Mouse (Mus musculus) limb, embryonic 11.5 days (tissue): ENCODE data around the gene Gstt4. TPM values are rescaled to one million over a fixed set of nuclear protein-coding genes. Genes with fewer than 3 reads are reported as not detected.

ENCODE experiments used
- ATAC-seq: fragments of 200-750 bp; cut with Nextera tagmentation; 2 replicates; pipeline ENCODE4 v1.8.0; 2017; ENCODE audit warnings: low read depth; ENCODE audit not compliant: insufficient number of reproducible peaks, low FRiP score, low TSS enrichment
- DNase-seq: peaks from one replicate; pipeline ENCODE4 v3.0.0-alpha.2; 2015; ENCODE audit warnings: low spot score
- H3K27ac ChIP-seq: fragments of 300-500 bp; sonication (generic); replicated peaks from 2 replicates; pipeline ENCODE4 v1.5.1; 2014; ENCODE audit warnings: low read depth, mild to moderate bottlenecking, low read length
- H3K27me3 ChIP-seq: fragments of 300-500 bp; sonication (generic); 2 replicates; pipeline ENCODE4 v1.6.1; 2014; ENCODE audit warnings: mild to moderate bottlenecking, low read length, mixed read lengths; ENCODE audit not compliant: control insufficient read depth, insufficient read depth
- H3K36me3 ChIP-seq: fragments of 300-500 bp; sonication (generic); 2 replicates; pipeline ENCODE4 v1.6.1; 2014; ENCODE audit warnings: mild to moderate bottlenecking, low read length, moderate library complexity, mixed read lengths; ENCODE audit not compliant: control insufficient read depth, insufficient read depth
- H3K4me1 ChIP-seq: fragments of 300-500 bp; sonication (generic); 2 replicates; pipeline ENCODE4 v1.6.1; 2014; ENCODE audit warnings: low read length, mixed read lengths; ENCODE audit not compliant: control insufficient read depth, insufficient read depth
- H3K4me2 ChIP-seq: fragments of 300-500 bp; sonication (generic); 2 replicates; pipeline ENCODE4 v1.6.1; 2014; ENCODE audit warnings: low read depth, mild to moderate bottlenecking, moderate library complexity; ENCODE audit not compliant: severe bottlenecking
- H3K4me3 ChIP-seq: fragments of 300-500 bp; sonication (generic); 2 replicates; pipeline ENCODE4 v1.5.1; 2014; ENCODE audit warnings: low read depth, low read length
- H3K9ac ChIP-seq: fragments of 300-500 bp; sonication (generic); 2 replicates; pipeline ENCODE4 v1.6.1; 2014; ENCODE audit warnings: mild to moderate bottlenecking, low read length
- H3K9me3 ChIP-seq: fragments of 300-500 bp; sonication (generic); 2 replicates; pipeline ENCODE4 v1.6.1; 2016; ENCODE audit warnings: low read length; ENCODE audit not compliant: control insufficient read depth
- WGBS: fragments of 180-500 bp; shearing (Covaris S2); extraction: QIAGEN DNeasy Blood & Tissue Kit; methylation state at CpG from one replicate; pipeline ENCODE4 v1.1.7; 2014; 5-methylcytosine and 5-hydroxymethylcytosine counted together
- polyA plus RNA-seq: library from polyadenylated mRNA; unstranded; fragments of >200 nt; fragmentation: Nextera tagmentation; extraction: Ambion mirVana; gene quantifications from 2 replicates; pipeline ENCODE4 v1.2.1, GENCODE M21; 2014

Gstt4 gene
- polyA plus RNA-seq, 1 experiment from 2014 or later, result not detected

DNA sequence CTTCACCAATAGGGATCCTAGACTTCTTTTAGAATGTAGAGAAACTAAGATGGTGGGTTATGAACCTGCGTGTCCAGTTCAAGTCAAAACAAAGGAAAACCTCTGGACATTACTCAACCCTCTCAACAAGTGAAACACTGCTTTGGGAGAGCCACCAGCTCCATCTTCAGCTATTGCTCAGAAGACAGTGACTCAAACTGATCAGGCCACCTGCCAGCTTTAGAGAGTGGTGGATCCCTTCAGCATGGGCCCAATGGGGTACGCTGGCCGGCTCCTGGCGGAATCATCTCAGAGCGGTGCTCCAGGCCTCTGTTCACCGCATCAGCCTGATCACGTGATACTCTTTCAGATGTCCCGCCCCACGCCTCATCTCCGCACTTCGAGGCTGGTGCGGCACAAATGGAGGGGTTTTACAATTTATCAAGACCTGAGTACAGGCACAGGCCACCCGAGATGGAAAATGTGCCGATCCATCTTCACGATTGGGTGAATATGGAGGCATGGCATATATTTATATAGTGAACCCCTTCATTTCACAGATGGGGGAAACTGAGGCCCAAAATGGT is 33.2 kb upstream of the Gstt4 start:
- ATAC-seq (no peak), DNase-seq (no peak)
- no peak overlapping the region for H3K27ac ChIP-seq
- no peak overlapping the region for H3K9ac ChIP-seq
- WGBS, result 91% methylated on average over 15 of the region's 15 CpGs
- no peaks in the 10 kb centered on the region for H3K27me3 ChIP-seq
- peaks cover 5% of the 10 kb centered on the region; the same call in 1 of the 2 replicates for H3K4me1 ChIP-seq
- H3K4me2 ChIP-seq, result no peak overlapping the region
- H3K36me3 ChIP-seq, result peaks cover 3% of the 10 kb centered on the region; the same call in 1 of the 2 replicates
- no peaks in the 10 kb centered on the region for H3K9me3 ChIP-seq
- no peak overlapping the region for H3K4me3 ChIP-seq

DNA sequence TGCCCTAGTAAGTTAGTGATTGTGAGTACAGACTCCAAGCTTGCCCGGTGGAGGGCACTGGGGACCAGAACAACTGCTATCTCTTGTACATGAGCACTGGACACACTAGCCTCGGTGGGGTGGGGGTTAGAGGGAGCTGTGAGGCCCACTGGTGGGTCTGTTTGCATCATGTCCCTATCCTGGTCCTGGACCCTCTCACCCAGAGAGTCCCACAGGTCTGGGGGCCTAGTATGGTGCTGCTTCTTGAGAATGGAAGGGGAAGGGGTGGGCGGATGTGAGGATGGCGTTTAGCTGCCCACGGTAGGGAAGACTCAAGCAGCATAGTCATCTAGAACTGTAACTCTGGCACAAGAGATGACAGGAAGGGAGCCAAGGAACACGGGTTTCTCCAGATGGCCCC is 32.4 kb upstream of the Gstt4 start:
- 84% methylated on average over 6 of the region's 6 CpGs for WGBS
- ATAC-seq (no peak), DNase-seq (no peak)
- Histone ChIP-seq H3K9ac (no peak overlapping the region), H3K4me3 (no peak overlapping the region), H3K27me3 (no peaks in the 10 kb centered on the region), H3K36me3 (peaks cover 3% of the 10 kb centered on the region; the same call in 1 of the 2 replicates), H3K4me1 (peaks cover 5% of the 10 kb centered on the region; the same call in 1 of the 2 replicates), H3K4me2 (no peak overlapping the region), H3K27ac (no peak overlapping the region), H3K9me3 (no peaks in the 10 kb centered on the region)

DNA sequence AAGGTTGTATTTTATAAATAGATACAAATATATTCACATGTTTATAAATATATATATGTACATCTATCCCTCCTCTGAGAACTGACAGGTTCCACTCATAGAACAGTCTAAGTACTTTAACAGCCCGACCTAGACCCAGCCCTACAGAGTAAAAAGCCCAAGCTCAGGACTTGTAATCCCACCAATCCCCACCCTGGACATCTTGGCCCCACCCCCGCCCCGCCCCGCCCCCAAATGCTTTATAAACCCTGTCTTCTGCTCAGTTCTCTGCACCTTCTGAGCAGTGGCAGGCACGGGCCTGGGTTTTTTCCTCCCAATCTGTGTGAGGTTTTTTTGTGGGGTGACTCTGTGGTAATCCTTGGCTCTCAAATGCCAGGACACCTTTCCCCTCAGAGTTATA is 31.8 kb upstream of the Gstt4 start:
- H3K9me3 ChIP-seq, result no peaks in the 10 kb centered on the region
- WGBS, result 52% methylated on average over 5 of the region's 5 CpGs
- H3K27ac ChIP-seq, result no peak overlapping the region
- no peak overlapping the region for H3K4me2 ChIP-seq
- no peak for DNase-seq
- no peaks in the 10 kb centered on the region for H3K27me3 ChIP-seq
- ATAC-seq, result no peak
- no peak overlapping the region for H3K9ac ChIP-seq
- H3K4me3 ChIP-seq, result no peak overlapping the region
- peaks cover 5% of the 10 kb centered on the region; the same call in 1 of the 2 replicates for H3K4me1 ChIP-seq
- H3K36me3 ChIP-seq, result peaks cover 3% of the 10 kb centered on the region; the same call in 1 of the 2 replicates

DNA sequence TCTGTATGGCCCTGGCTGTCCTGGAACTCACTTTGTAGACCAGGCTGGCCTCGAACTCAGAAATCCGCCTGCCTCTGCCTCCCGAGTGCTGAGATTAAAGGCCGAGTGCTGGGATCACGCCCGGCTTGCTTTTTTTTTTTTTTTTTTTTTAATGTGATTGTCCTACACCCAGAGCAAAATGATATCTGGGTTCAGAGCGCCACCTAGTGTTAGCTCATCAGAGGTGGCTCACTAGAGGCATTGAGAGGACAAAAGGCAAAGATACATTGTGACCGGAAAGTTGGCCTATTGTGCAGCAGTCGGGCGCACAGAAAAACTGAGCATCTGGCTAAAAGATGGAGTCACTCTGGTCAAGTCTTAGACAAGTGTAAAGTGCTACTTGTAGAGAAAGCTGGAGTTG is 31.1 kb upstream of the Gstt4 start:
- ATAC-seq (no peak), DNase-seq (peak; percentile 88)
- H3K4me2 ChIP-seq, result no peak overlapping the region
- H3K27me3 ChIP-seq, result no peaks in the 10 kb centered on the region
- no peaks in the 10 kb centered on the region for H3K9me3 ChIP-seq
- H3K9ac ChIP-seq, result no peak overlapping the region
- H3K27ac ChIP-seq, result no peak overlapping the region
- H3K36me3 ChIP-seq, result peaks cover 3% of the 10 kb centered on the region; the same call in 1 of the 2 replicates
- WGBS, result 40% methylated on average over 10 of the region's 10 CpGs
- peaks cover 4% of the 10 kb centered on the region; the same call in 1 of the 2 replicates for H3K4me1 ChIP-seq
- H3K4me3 ChIP-seq, result no peak overlapping the region

DNA sequence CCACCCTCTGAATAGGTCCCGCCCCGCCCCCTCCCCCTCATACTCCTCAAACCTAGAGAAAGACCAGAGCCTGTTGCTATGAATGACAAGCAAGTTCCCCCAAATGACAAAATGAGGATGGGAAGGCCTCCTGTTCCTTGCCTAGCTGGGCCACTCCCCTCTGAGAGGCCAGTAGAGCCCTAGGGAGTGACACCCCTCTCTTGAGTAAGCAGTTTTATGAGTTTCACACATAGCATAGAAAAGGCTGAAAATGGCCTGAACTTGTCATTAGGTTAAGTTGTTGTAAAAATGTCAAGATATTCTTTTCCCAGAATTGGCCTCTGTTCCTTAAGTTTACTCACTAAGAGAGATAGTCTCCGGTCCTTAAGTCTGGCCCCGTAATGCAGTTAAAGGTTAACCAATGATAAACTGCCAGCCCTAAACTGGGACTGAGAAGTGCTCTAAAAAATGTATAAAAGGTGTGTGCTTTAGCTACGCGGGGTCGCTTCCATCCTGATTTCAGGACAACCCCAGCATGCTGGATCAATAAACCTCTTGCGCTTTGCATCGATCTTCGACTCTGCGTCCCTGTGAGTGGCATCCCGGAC is 30.3 kb upstream of the Gstt4 start:
- H3K27ac ChIP-seq, result no peak overlapping the region
- no peak overlapping the region for H3K4me2 ChIP-seq
- H3K4me1 ChIP-seq, result no peaks in the 10 kb centered on the region; the same call in 1 of the 2 replicates
- H3K9ac ChIP-seq, result no peak overlapping the region
- no peak overlapping the region for H3K4me3 ChIP-seq
- ATAC-seq (no peak), DNase-seq (no peak)
- 94% methylated on average over 12 of the region's 12 CpGs for WGBS
- H3K9me3 ChIP-seq, result no peaks in the 10 kb centered on the region
- H3K36me3 ChIP-seq, result no peaks in the 10 kb centered on the region; the same call in 1 of the 2 replicates
- no peaks in the 10 kb centered on the region for H3K27me3 ChIP-seq

DNA sequence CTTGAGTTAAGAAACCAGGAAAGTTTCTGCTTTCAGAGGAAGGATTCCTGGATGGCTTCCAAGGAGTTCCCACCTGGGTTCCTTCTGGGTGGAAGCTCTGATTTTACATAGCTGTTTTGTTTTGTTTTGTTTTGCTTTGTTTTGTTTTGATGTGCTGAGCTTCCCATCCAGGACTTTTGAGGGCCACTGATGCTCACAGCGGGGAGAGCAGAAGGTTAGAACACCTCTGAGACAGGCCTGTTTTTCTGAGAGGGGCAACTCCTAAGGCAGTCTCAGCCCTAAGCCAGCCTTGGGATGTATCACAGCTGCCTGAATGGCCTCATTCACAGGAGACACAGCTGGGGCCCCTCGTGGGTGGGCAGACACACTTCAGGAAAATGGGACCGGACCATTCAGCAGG is 29.3 kb upstream of the Gstt4 start:
- Histone ChIP-seq H3K27ac (no peak overlapping the region), H3K27me3 (no peaks in the 10 kb centered on the region), H3K9me3 (no peaks in the 10 kb centered on the region), H3K9ac (no peak overlapping the region), H3K4me3 (no peak overlapping the region), H3K4me2 (no peak overlapping the region), H3K36me3 (no peaks in the 10 kb centered on the region), H3K4me1 (no peaks in the 10 kb centered on the region; the same call in 1 of the 2 replicates)
- WGBS, result 37% methylated on average over 3 of the region's 3 CpGs
- ATAC-seq, result no peak
- no peak for DNase-seq

DNA sequence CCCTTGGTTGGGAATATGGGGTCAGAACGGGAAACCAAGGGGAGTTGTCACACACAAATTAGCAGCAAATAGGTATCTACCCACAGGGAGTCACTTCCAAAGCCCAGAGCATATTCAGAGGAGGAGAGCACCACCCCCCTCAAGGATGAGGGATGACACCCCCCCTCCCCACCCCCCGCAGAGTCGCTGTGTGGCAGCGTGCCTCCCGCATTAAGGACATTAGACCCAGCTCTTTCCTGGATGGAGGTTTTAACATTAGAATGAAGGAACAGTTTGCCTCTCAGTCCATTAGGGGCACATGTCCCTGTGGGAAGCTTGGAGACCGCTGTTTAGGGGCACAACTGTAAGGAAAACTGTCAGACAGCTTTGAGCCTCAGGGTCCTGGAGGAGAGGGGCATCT is 28.7 kb upstream of the Gstt4 start:
- Histone ChIP-seq H3K9ac (no peak overlapping the region), H3K4me2 (no peak overlapping the region), H3K4me3 (no peak overlapping the region), H3K36me3 (no peaks in the 10 kb centered on the region), H3K9me3 (no peaks in the 10 kb centered on the region), H3K27me3 (no peaks in the 10 kb centered on the region), H3K4me1 (no peaks in the 10 kb centered on the region; the same call in 1 of the 2 replicates), H3K27ac (no peak overlapping the region)
- no peak for ATAC-seq
- no peak for DNase-seq
- WGBS, result 4% methylated on average over 6 of the region's 6 CpGs

DNA sequence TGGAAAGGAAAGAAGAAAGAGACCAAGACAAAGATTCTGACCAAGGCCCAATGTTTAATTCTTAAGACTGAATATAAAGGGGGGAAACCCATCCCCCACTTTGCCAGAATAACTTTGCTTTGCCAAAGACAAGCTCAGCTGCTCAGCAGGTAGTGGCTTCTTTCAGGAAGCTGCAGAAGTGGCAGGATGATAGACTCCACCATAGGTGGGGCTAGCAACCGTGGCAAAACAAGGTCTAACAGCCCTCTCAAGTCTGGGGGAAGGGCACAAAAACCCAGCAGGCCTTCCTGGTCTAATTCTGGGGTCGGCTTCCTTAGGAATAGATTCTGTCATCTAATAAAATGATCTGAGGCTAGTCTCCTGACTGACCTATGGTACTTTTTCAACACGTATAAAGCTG is 26.0 kb upstream of the Gstt4 start:
- Histone ChIP-seq H3K4me2 (no peak overlapping the region), H3K36me3 (no peaks in the 10 kb centered on the region), H3K4me1 (no peaks in the 10 kb centered on the region; the same call in 1 of the 2 replicates), H3K4me3 (no peak overlapping the region), H3K9me3 (no peaks in the 10 kb centered on the region), H3K27me3 (no peaks in the 10 kb centered on the region), H3K9ac (no peak overlapping the region), H3K27ac (no peak overlapping the region)
- ATAC-seq (no peak), DNase-seq (no peak)
- WGBS, result 24% methylated on average over 3 of the region's 3 CpGs
